Mouse (Mus musculus) ovary, postnatal 36 days (tissue): Measurements from ENCODE around the gene Apobr.
A peak's percentile ranks its signal among the peaks of the same experiment; 100 is the strongest.

ENCODE experiments used
- DNase-seq: peaks from one replicate; pipeline ENCODE4 v3.0.0; 2022; ENCODE audit warnings: low spot score, mixed read lengths

Apobr gene

DNA sequence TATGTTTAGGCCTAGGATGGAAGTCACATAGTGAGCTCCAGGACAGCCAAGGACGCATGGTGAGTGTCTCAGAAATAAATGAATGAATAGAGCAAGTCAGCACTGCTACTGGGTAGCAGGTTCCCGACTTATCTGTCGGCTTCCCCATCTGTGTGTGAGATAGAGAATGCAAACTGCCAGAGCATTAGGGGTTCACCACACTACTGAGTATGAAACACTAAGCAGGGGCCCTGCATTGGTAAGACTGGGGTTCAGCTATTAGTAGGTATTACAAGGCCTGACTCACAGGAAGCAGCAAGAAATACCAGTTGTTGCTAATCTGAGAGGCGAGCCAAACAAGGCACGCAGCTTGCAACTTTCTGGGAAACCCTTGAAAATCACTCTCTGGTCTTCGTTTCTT lies 14.2 kb downstream of the Apobr start:
- DNase-seq, result no peak

GRCm38 (mm10) chr7:126601896-126602295 lies 17.2 kb downstream of the Apobr start:
- DNase-seq, result no peak

DNA sequence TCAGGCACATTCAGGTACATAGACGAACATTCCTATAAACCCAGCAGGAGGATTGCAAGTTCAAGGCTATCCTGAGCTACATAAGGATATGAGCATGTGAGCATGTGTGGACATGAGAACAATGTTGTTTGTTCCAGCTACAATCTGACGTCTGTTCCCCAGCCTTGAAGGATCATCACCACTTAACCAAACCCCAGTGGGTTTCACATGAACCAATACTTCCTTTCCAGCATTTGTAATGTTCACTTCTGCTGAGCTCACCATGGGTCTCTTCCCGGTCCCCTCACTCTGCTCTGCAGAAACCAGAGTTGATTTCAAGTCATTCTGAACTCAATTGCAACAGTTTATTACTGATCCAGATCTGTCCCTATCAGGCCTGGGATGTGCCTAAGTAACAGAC lies 17.9 kb downstream of the Apobr start:
- DNase-seq, result no peak

- DNase-seq, result no peak
These were observed 21.9 kb downstream of the Apobr start for GRCm38 (mm10) chr7:126606611-126607010.

DNA sequence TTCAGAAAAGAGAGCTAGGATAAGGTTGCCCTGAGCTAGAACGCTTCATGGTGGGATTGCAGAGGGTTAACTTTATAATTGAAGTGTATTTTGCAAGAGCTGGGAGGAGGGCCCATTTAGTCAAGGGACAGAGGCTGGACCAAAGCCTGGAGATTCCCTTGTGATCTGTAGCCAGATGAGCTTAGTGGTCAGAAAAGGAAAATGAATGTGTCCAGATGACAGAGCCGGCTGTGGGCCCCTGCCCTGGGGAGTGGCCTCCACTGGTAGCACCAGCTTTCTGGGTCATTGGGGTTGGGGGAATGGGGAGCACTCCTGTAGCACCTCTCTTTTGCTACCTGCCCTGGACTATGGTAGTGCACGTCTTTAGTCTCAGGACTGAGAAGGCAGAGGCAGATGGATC lies 22.3 kb downstream of the Apobr start:
- no peak for DNase-seq

GRCm38 (mm10) chr7:126607796-126608195 lies 23.1 kb downstream of the Apobr start:
- DNase-seq, result no peak

GRCm38 (mm10) chr7:126612736-126613135 lies 28.0 kb downstream of the Apobr start:
- DNase-seq, result no peak

- no peak for DNase-seq
These were observed 32.0 kb downstream of the Apobr start for GRCm38 (mm10) chr7:126616707-126617106.

- DNase-seq, result no peak
These were observed 35.0 kb downstream of the Apobr start for GRCm38 (mm10) chr7:126619559-126620275.

DNA sequence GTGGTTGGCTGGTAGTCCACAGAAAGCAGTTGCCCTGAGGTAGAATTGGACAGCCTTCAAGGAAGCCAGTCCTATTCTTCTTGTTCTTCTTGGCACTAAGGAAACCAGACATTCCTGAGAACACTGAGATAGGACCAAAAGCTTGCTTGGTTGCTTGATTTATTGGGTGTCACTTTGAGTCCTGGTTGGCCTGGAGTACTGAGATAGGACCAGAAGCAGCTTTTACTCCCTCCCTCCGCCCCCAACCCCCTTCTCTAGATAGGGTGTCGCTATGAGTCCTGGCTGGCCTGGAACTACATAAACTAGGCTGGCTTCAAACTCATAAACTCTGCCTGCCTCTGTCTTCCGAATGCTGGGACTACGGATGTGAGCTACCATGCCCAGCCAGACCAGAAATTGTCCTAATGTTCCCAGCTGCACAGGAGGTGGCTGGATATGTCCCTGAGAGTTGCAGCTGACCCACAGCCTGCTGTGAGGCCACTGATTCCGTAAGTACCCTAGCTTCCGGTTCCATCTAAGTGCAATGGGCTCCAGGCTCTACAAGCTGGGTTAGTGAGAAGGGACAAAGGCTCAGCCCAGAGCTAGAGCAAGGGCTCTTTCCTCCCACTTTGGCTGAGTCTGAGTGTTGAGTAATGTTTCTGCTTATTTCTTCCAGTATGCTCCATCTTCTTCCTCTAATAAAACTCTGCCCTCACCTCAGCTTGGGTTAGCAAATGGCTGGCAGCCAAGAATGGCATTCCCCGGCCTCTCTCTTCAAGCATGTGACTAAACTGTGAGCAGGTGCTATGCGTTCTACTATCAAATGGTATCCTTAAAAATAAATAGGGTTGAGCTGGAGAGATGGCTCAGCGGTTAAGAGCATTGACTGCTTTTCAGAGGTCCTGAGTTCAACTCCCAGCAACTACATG lies 37.0 kb downstream of the Apobr start:
- DNase-seq, result no peak

GRCm38 (mm10) chr7:126623381-126623780 lies 38.6 kb downstream of the Apobr start:
- DNase-seq, result no peak

DNA sequence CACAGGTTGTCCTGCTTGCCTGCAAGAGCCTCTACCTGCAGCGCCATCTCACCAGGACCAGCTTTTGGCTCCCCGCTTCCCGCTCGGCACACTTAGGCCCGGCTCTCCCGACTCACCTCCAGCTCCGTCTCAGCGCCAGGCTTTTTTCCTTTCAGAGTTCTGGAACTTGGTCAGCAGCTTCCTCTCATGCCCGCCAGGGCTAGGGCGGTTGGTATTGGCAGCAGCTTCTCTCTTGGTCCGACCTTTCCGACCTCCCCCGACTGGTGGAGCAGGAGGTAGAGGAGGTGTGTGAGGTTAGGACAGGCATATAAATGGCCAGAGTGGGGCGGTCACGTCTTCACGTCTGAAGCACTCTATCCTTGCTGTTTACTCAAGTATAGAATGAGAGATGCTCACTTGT lies 40.0 kb downstream of the Apobr start:
- DNase-seq, result peak; percentile 26

- peak; percentile 76 for DNase-seq
These were observed 40.6 kb downstream of the Apobr start for GRCm38 (mm10) chr7:126625369-126625768.

DNA sequence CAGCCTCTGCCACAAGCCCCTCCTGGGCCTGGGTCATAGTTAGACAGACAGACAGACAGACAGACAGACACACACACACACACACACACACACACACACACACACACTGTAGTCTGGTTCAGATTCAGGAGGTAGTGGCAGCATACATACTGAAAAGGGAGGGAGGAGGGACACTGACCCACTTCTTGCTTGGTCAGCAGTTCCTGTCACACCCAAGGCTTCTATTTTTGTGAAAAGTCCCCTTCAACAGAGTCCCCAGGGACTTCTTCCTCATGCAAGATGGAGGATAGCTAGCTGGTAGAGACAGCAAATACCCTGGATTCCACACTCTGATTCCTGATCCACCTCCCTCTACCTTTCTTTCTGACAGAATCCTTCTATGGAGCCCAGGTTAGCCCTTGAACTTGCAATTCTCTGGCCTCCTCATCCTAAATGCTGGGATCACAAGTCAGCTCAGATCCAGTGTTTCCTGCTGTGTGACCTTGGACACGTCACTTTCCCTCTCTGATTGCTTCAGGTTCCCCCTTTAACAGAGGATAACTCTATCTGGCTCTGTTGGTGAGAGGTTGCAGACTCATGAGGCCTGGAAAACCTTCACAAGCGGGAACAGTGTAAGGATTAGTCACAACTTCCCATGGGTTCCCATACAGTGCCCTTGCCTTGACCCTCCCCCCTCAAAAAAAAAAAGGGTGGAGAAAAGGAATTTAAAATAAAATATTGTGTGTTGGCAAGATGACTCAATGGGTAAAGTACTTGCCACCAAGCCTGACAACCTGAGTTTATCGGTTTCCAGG lies 41.3 kb downstream of the Apobr start:
- DNase-seq, result no peak

DNA sequence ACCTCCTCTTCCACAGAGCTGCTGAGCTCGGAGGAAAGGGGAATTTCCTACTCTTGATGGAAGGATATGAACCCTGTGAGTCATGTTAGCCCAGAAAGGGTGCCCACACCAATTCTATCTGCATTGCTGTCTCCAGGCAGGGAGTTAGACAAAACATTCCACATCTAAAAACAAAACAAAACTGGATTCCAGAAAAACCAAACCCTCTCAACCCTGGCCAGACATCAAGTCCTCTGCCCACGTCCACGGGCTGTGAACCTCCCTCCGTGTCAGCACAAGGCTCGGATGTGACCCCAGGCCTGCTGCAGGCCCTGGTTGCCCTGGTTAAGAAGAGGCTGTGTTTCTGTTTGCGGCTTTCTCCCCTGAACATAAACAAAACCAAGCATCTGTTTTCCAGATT lies 43.4 kb downstream of the Apobr start:
- DNase-seq, result peak; percentile 65

GRCm38 (mm10) chr7:126629915-126630314 lies 45.2 kb downstream of the Apobr start:
- no peak for DNase-seq

DNA sequence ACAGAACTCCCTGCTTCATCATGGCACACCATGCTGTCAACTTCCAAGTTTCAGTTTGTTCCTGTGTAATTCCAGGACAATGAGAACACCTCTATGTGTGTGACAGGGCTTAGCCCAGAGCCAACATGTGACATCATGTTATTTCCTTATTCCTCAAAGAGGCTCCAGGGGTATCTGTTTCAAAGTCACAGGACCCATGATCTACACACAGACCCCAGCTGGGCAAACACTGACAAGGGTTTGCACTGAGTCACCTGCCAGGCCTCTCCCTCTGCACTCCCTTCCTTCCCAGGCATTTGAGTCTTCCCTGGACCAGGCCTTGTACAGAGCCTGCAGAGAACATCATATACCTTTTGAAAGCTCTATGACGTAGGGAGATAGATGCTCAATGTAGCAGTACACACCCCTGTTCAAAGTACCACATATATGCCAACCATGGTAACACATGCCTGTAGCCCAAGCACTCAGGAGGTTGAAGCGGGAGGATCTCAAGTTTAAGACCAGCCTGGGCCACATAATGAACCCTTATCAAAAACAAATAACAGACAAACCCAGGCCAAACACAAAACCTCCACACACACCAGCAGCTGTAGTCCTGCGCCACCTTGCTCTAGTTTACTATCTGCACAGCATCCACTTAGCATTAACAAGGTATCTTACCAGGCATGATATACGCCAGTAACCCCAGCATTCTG lies 46.2 kb downstream of the Apobr start, which contains the start of gene Nupr1:
TSS of gene Nupr1 (minus strand) at position 38 of the 695 bp plus-strand sequence.
- no peak for DNase-seq

GRCm38 (mm10) chr7:126632478-126632877 lies 47.7 kb downstream of the Apobr start:
- no peak for DNase-seq

GRCm38 (mm10) chr7:126635375-126635774 lies 50.6 kb downstream of the Apobr start:
- DNase-seq, result no peak

- no peak for DNase-seq
These were observed 52.2 kb downstream of the Apobr start for GRCm38 (mm10) chr7:126636733-126637520.
